Mouse (Mus musculus) brown adipose tissue, adult 24 weeks (tissue): Measurements from ENCODE around the gene Cyb561. TPM values are rescaled to one million over a fixed set of nuclear protein-coding genes. Genes with fewer than 3 reads are reported as not detected.

Experiments
- H3K27ac ChIP-seq: fragments of 200-500 bp; replicated peaks from 2 replicates; pipeline ENCODE4 v1.5.1; 2012; ENCODE audit warnings: low read depth, mild to moderate bottlenecking, low read length
- H3K4me1 ChIP-seq: fragments of 200-500 bp; 2 replicates; pipeline ENCODE4 v1.6.1; 2012; ENCODE audit warnings: low read length, mixed read lengths; ENCODE audit not compliant: control insufficient read depth, insufficient read depth, insufficient read length
- H3K4me3 ChIP-seq: fragments of 200-500 bp; 2 replicates; pipeline ENCODE4 v1.5.1; 2012; ENCODE audit warnings: low read depth, mild to moderate bottlenecking, low read length, moderate library complexity; ENCODE audit not compliant: insufficient read depth
- polyA plus RNA-seq: library from polyadenylated mRNA; stranded (reverse); fragments of >200 nt; gene quantifications from 2 replicates; pipeline ENCODE4 v1.2.4, GENCODE M21; 2012; ENCODE audit not compliant: missing spikeins, insufficient read depth, insufficient read length

The Cyb561 gene
- 1.1 and 2.3 TPM in 2 replicates for polyA plus RNA-seq

DNA sequence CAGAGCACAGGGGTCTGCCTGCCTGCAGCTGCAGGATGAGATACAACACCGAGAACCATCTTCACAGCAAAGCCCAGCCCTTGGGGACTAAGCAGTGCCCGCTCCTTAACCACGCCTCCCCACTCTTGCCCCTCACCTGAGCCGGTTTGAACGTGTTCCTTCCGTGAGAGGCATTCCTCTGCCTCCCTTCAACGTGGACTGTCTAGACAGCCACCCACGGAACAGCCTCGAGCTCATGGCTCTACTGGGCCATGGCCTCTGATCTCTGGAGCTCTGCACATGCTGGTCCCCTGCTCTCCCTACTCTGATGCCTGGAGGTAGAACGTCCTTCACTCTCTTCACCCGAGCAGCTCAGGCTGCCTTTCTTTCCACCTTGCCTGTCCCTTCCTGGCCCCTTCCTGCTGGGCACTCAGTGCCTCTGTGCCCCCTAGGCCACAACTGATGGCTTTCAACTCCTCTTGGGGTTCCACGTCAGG, at the start of gene Cyb561:
Gene Cyb561, minus strand, starts transcription at position 426 of the 476 bp plus-strand sequence.
- Histone ChIP-seq H3K4me3 (no peak within 1 kb of the TSS), H3K4me1 (peaks cover 16% of the 10 kb centered on the region), H3K27ac (no peak within 1 kb of the TSS)

DNA sequence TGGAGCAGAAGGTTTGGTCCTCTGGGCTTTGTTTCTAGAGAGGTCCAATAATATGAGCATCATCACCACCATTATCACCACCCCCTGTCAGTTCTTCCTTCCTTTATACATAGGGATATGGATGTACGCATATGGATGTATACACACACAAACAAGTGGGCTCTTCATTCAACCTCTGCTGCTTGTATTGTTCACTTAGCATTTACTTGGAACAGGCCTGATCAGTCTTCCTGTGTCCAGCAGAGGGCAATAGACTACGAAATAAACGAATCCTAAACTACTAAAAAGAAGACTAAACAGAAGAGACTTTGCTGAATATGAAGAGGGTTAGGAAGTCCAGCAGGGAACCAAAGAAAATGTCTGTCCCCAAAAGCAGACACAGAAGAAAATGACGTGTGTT, 48.6 kb upstream of the Cyb561 start:
- Histone ChIP-seq H3K27ac (no peak overlapping the region), H3K4me1 (no peaks in the 10 kb centered on the region), H3K4me3 (no peak overlapping the region)

GRCm38 (mm10) chr11:106000062-106000461, 46.9 kb upstream of the Cyb561 start:
- Histone ChIP-seq H3K27ac (no peak overlapping the region), H3K4me3 (no peak overlapping the region), H3K4me1 (no peaks in the 10 kb centered on the region)

DNA sequence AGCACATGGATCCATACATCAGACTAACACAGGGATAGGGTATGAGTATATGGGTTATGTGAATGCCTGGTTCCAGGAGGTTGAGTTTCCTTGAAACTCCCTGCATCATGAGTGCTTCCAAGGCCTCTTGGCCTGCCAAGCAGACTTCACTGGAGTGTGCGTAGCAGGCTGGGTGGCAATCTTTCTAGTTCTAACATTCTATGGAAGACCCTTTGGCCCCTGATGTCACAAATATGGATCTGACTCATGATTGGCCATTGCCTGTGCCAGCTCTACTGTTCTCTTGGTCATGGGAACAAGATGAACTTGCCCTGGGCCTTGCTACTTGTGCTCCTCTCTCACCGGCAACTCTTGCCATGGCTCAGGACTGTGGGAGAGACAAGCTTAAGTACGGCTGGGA, 41.2 kb upstream of the Cyb561 start, which contains the start of gene Ace3:
Gene Ace3, plus strand, starts transcription at position 301 of the 400 bp plus-strand sequence.
- no peak within 1 kb of the TSS for H3K4me3 ChIP-seq
- peaks cover 7% of the 10 kb centered on the region for H3K4me1 ChIP-seq
- H3K27ac ChIP-seq, result no peak within 1 kb of the TSS

DNA sequence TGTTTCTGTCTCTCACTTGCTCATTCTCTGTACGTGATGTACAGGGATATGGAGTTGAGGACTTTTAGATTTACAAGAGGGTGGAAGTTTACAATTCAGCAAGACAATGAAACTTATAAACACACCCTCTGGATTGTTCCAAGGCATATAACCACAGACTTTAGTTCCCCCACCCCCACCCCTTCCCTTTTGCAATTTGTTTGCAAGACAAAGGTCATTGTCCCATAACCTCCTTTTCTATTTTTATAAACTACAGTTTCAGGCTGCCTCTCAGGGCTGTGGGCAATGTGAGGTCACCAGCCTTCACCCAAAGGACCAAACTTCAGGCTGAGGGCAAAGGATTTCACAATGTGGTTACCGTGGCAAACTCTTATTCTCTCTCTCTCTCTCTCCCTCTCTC, 37.1 kb upstream of the Cyb561 start:
- H3K4me1 ChIP-seq, result peaks cover 7% of the 10 kb centered on the region
- H3K4me3 ChIP-seq, result no peak overlapping the region

GRCm38 (mm10) chr11:105989446-105989845, 36.3 kb upstream of the Cyb561 start:
- Histone ChIP-seq H3K27ac (no peak overlapping the region), H3K4me3 (no peak overlapping the region), H3K4me1 (peaks cover 7% of the 10 kb centered on the region)

More for the DNA sequence above, 37.1 kb upstream of the Cyb561 start:
- peak overlapping the region; percentile 91 for H3K27ac ChIP-seq

DNA sequence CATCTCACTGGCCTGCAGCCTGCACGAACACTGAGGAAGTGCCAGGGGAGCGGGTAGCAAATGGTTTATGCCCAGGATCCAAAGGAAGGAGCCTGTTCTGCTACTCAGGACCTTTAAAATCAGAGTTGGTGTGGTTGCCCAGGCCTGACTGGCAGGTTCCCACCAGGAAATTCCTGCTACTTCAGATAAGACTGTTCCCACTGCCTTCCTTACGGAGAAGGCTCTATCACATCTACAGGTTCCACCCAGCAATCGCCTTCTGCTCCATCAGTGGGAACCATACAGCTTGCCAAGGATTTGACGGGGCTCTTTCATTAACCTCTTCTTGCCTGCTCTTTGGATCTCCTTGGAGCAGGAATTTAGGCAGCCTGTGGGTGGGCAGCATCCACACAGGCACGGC, 34.3 kb upstream of the Cyb561 start:
- peaks cover 7% of the 10 kb centered on the region for H3K4me1 ChIP-seq
- no peak overlapping the region for H3K27ac ChIP-seq
- H3K4me3 ChIP-seq, result no peak overlapping the region

DNA sequence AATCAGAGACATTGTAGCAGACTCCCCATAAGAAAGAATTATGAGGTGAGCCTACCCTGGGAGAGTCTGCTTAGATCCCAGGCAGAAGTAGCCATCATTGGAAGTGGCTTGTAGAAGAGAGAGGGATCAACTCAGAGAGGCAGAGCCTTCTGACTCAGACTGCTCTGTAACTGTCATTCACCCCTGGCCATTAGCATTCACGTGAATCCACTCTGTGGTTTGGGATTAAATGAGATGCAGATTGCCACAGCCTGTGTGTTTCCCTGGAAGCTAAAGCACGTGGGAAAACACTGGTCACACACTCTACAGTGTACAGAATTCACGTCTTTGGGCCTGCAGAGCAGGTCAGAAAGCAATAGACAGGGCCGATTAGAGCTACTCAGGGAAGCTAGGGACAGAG, 31.3 kb upstream of the Cyb561 start:
- no peak overlapping the region for H3K4me3 ChIP-seq
- no peak overlapping the region for H3K27ac ChIP-seq
- H3K4me1 ChIP-seq, result no peaks in the 10 kb centered on the region; the same call in 1 of the 2 replicates

- no peak overlapping the region for H3K4me3 ChIP-seq
- no peak overlapping the region for H3K27ac ChIP-seq
Measured at GRCm38 (mm10) chr11:105978634-105979033, 25.5 kb upstream of the Cyb561 start.

DNA sequence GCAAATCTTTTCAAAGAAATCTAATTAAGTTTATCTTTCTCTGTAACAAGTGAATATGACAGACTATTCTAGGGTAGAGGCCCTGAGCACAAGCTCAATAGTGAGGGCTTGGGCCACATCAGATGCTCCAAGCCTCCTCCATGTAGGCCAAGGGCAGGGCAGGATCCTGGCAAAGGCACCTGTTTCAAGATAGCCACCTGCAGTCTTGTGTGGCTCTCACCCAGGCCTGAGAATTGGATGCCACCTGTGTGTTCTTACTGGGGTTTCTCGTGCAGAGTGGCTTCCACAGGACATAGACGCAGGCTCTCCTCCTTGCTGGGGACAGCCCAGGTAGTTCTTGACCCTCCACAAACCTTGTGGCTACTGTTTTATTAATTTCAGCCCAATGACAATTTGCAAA, 25.1 kb upstream of the Cyb561 start:
- H3K27ac ChIP-seq, result no peak overlapping the region
- no peaks in the 10 kb centered on the region for H3K4me1 ChIP-seq
- no peak overlapping the region for H3K4me3 ChIP-seq

More at GRCm38 (mm10) chr11:105978634-105979033, 25.5 kb upstream of the Cyb561 start:
- H3K4me1 ChIP-seq, result no peaks in the 10 kb centered on the region

DNA sequence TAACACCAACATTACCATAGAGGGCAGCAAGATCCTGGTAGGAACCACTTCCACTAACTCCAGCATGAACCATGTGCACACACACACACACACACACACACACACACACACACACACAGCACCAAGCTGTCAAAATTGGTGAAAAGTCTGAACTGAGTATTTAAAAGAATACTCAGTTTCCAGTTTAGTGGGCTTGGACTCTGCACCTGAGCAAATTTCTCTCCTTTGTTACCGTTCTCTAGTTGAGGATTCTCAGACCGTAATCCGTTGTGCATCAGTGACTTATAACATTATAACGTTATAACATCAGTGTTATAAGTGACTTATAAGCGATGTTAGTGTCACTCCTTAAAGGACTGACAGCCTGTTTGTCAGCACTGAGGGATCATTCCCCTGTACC, 22.5 kb upstream of the Cyb561 start:
- Histone ChIP-seq H3K4me3 (no peak overlapping the region), H3K27ac (no peak overlapping the region), H3K4me1 (no peaks in the 10 kb centered on the region)

GRCm38 (mm10) chr11:105975050-105975449, 21.9 kb upstream of the Cyb561 start:
- Histone ChIP-seq H3K4me3 (no peak overlapping the region), H3K4me1 (no peaks in the 10 kb centered on the region), H3K27ac (no peak overlapping the region)

DNA sequence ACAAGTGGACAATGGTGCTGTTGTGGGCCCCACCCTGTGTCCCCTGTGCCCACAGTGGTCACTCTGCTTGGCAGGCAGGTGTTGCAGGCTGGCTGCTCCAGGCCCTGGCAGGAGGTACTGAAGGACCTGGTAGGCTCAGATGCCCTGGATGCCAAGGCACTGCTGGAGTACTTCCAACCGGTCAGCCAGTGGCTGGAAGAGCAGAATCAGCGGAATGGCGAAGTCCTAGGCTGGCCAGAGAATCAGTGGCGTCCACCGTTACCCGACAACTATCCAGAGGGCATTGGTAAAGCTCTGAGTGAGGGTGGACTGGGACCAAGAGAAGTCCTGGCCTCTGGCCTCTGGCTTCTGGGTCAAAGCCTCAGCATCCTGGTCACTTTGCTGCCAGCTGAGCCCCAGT, 21.5 kb upstream of the Cyb561 start:
- no peak overlapping the region for H3K27ac ChIP-seq
- H3K4me1 ChIP-seq, result no peaks in the 10 kb centered on the region
- H3K4me3 ChIP-seq, result no peak overlapping the region

DNA sequence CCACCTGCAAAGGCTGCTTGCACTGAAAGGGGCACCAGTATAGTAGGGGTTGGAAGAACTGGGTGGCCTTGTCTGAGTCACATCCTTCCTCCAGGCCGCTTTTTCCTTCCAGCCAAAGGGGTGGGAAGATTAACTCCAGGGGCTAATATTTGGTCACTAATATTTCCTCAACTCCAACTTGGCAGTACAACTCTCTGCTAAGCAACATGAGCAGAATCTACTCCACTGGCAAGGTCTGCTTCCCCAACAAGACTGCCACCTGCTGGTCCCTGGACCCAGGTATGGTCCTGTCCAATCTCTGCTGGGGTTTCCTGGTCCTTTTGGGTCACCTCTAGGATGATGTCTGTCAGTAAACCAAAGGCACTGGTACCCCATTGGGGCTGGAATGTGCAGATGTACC, 16.4 kb upstream of the Cyb561 start:
- H3K4me3 ChIP-seq, result 0 out of 2 replicates have a peak overlapping the region, but pooled peaks have one; percentile 60
- H3K27ac ChIP-seq, result no peak overlapping the region
- H3K4me1 ChIP-seq, result 0 out of 2 replicates have a peak, but pooled peaks cover 2% of the 10 kb centered on the region

GRCm38 (mm10) chr11:105968948-105969347, 15.8 kb upstream of the Cyb561 start:
- H3K4me3 ChIP-seq, result peak overlapping the region; percentile 60
- H3K27ac ChIP-seq, result 0 out of 2 replicates have a peak overlapping the region, but pooled peaks have one; percentile 9
- H3K4me1 ChIP-seq, result 0 out of 2 replicates have a peak, but pooled peaks cover 2% of the 10 kb centered on the region
